Mouse (Mus musculus): ENCODE measurements at regions not wholly inside any gene's neighbourhood (a gene's known extent, or its start where the extent isn't known, plus 50 kb on each side); places are given as distances from the start of the nearest gene placed in this dataset.

DNA sequence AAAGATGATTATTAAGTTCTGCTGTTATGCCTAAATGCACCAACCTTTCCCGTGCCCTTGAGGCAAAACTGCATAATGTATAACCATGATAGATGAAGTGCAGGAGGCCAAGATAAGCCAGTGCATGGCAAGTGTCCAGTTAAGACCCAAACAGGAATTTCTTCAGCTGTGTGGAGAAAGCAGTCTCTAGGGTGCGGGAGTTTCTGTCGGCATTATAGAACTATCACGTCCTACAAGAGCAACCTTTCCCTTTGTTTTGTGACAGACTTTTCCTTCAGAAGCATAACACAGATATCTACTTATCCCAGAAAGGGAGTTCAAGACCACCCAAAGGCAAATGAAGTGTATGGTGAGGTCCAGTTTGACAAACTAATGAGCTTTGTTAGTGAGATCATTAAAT is 560.1 kb upstream of the Cdh18 start:
- no peak for DNase-seq (ENCODE audit: low spot score)

DNA sequence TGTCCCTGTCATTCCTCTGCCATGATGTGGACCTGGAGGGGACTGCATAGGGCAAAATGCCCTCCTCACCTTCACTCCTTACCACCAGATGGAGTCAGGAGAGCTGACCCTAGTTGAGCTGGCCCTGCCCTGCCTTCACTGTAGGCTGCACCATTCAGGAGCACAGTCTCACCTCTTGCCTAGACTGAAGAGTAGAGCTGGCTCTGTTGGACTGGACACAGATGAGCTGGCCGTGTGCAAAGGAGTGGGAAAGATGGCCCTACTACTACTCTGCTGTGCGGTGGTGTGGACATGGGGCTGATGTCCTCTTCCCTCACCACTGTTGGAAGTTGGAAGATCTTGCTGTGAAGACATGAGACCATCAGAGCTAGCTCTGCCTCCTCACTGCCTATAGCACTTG is 555.5 kb upstream of the Cdh18 start:
- DNase-seq (ENCODE audit: low spot score) = no peak

DNA sequence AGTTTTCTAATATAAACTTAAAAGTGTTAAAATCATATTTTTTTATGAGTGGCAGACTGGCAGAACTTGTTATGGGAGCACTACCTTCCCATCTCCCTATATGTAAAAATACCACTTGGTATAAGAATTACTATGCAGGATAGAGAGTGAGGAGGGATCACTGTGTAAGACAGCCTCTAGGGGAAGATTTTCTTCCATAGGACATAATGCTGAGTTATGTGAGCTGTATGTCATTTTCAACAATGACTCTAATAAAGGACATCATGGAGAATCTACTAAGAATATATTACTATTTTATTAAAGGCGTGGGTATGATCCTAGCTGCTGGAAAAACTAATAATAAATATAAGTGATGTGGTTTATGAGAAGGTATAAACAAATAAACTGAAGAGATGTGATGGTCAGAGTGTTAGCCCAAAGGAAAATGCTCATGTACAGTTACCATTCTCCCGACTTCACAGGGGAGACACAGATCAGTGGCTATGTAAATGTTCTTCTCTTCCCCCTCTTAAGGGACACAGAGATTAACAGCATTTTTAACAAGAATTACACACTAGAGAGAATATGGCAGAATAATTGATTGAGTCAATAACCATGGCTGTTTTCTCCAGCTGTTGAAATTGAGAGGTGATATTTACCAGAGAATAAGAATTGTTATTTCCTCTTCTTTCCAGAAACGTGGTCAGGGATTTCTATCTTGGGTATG is 553.5 kb upstream of the Cdh18 start:
- no peak for DNase-seq (ENCODE audit: low spot score)

DNA sequence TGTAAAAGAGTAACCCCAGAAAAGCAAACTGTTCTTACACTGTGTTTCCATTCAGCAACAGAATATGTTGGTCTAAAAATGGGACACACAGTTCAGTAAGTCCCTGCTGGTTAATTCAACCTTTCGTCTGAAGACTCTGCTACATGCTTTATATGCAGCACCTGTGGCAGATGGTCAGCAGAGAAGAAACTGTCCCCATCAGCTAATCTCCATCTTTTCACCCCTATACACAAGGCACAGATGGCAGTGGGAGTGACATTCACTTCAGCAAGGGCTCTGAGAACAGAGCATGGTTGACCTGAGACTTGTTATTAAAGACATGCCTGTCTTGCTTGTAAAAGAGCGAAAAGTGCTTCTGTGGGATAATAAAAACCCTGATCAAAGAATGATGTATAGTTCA is 528.8 kb upstream of the Cdh18 start:
- peak; percentile 8 for DNase-seq (ENCODE audit: low spot score)

- DNase-seq (ENCODE audit: low spot score) = no peak
Measured at GRCm38 (mm10) chr15:22030215-22030614, 518.6 kb upstream of the Cdh18 start.

DNA sequence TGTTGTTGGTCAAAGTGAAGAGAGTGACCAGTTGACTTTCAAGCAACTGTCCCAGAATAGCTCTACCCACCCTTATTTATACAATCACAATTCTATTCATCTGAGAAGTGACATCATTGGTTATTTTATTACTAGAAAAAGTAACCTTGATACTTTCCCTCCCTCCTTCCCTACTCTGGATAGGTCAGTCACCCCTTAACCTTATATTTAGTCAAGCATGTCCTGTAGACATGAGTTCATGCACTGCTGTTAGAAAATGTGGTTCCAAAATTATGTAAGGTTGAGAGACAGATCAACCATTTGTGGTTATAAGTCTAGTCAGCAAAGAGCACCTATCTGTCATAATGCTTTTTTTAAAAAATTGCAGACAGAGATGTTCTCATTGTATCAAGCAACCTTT is 502.4 kb upstream of the Cdh18 start:
- no peak for DNase-seq (ENCODE audit: low spot score)

DNA sequence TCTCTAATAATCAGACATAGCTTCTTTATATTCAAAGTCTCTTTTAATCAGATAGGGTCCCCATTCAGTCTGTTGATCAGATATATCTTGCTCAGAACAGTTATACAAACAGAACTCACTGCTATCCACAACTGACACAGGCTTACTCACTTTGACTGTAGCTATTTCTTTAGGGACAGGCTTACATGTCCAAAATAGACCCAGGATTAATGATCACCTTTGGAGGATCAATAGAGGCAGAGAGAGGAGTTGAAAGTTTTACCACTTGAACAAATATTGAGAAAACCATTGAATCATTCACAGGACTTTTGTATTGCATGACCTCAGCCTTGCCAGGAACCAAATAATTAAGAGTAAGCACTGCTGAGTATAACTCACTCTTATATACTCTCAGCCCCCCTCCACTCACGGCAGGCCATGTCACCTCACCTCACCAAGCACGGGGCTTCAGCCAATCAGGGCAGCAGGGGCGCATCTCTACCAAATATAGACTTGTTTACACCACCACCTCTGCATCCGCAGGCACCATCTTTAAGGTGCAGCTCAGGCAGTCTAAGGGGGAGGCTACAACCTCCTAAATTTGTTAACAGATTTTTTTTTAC is 501.8 kb upstream of the Cdh18 start:
- no peak for DNase-seq (ENCODE audit: low spot score)

- no peak for DNase-seq (ENCODE audit: low spot score)
Measured at GRCm38 (mm10) chr15:22086856-22087255, 462.0 kb upstream of the Cdh18 start.

DNA sequence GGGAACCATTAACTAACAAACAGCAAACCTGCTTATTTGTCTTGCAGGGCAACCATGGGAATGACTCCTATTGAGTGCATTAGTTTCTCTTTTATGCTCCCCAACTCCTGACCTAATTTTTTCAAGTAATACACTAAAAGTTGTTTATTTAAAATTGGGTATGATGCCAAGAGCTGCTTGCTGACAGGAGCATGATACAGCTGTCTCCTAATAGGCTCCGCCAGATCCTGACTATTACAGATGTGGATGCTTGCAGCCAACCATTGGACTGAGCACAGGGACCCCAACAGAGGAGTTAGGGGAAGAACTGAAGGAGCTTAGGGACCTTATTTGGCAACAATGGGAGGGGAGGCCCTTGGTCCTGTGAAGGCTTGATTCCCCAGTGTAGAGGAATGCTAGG is 427.1 kb upstream of the Cdh18 start:
- no peak for DNase-seq (ENCODE audit: low spot score)

DNA sequence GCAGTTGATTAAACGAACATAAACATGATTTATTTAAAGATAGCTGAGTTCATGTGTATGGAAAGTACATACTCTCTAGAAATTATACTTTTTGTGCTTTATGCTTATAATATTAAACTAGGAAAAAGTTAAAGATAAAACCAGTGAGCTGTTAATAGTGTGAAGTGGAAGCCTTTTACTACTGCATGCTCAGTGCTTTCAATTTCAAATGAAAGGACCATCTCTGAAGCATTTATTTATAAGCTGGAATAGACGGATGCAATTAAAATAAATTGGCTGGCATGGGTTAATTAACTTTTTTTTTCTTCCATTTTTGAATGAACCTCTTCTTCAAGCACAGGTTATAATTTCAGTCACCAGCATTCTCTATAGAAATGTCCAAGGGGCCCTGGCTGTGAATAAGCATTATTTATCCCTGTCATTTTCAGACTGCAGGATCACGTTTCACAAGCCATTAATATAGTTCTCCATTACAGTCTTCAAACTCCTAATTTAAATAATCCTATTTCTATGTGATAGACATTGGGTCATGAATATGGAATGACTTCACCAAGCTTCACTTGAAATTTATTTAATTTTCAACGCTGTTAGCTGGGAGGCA is 396.8 kb upstream of the Cdh18 start:
- no peak for DNase-seq (ENCODE audit: low spot score)

DNA sequence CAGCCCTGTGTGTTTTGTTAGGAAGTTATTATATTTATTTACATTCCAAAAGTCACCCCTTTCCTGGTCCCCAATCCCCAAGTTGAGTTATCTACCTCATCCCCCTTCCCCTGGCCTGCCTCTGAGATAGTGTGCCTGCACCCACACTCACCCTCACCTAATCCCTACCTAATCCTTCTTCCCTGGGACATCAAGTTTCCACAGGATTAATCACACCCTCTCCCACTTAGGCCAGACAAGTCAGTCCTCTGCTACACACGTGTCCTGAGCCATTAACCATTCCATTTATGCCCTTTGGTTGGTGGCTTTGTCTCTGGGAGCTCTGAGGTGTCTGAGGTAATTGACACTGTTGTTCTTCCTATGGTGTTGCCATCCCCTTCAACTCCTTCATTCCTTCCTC is 396.1 kb upstream of the Cdh18 start:
- no peak for DNase-seq (ENCODE audit: low spot score)

- no peak for DNase-seq (ENCODE audit: low spot score)
Measured at GRCm38 (mm10) chr15:22170302-22170701, 378.5 kb upstream of the Cdh18 start.

GRCm38 (mm10) chr15:22208991-22209390 is 339.8 kb upstream of the Cdh18 start:
- no peak for DNase-seq (ENCODE audit: low spot score)

- peak; percentile 32 for DNase-seq (ENCODE audit: low spot score)
Measured at GRCm38 (mm10) chr15:22232629-22233028, 316.2 kb upstream of the Cdh18 start.

GRCm38 (mm10) chr15:22280919-22281318 is 267.9 kb upstream of the Cdh18 start:
- peak; percentile 54 for DNase-seq (ENCODE audit: low spot score)

- DNase-seq (ENCODE audit: low spot score) = peak; percentile 73
Measured at GRCm38 (mm10) chr15:22311016-22311415, 237.8 kb upstream of the Cdh18 start.

DNA sequence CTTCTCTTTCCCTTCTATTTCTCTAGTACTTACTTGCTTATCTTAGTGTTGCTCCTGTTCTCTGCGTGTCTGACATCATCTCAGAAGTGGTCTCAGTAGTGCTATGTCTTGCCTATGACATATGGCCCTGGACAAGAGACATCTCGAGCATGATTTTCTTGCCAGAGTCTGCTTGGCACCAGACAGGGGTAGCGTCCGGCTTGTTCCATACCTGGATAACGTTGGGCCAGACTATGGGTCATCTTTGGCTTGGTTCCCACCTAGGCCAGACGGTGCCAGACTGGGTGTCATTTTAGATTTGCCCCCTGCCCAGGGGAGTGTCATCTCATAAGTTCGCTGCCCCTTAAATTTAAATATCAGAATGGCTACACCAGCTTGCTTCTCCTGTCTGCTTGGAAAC is 229.8 kb upstream of the Cdh18 start:
- no peak for DNase-seq (ENCODE audit: low spot score)

- no peak for DNase-seq (ENCODE audit: low spot score)
Measured at GRCm38 (mm10) chr15:22338941-22339340, 209.9 kb upstream of the Cdh18 start.

- peak; percentile 70 for DNase-seq (ENCODE audit: low spot score)
Measured at GRCm38 (mm10) chr15:22344321-22344720, 204.5 kb upstream of the Cdh18 start.

- DNase-seq (ENCODE audit: low spot score) = no peak
Measured at GRCm38 (mm10) chr15:22351502-22351901, 197.3 kb upstream of the Cdh18 start.
